Mouse (Mus musculus): ENCODE measurements around the gene Abcb10. TPM values are rescaled to one million over a fixed set of nuclear protein-coding genes. Genes with fewer than 3 reads are reported as not detected.

Gene Abcb10
- total RNA-seq, 2 experiments from 2014 or later: 16.9 to 17.9 TPM

GRCm38 (mm10) chr8:123925671-123926070 is 57.3 kb downstream of the Abcb10 start:
- TF ChIP-seq CTCF (conservative IDR thresholded peaks at IDR 0.05): no peak
- H3K4me3 ChIP-seq: no peak overlapping the region
- no peak overlapping the region for H3K27ac ChIP-seq
- DNase-seq (ENCODE audit: low spot score in 2 of 2): no peak

- peak; percentile 81 to 86 for DNase-seq (ENCODE audit: low spot score in 2 of 2)
- peak; percentile 95 for TF ChIP-seq CTCF (conservative IDR thresholded peaks at IDR 0.05)
- Histone ChIP-seq H3K27ac (no peak overlapping the region), H3K4me3 (no peak overlapping the region)
Observed at GRCm38 (mm10) chr8:123924719-123925118, 58.2 kb downstream of the Abcb10 start.

DNA sequence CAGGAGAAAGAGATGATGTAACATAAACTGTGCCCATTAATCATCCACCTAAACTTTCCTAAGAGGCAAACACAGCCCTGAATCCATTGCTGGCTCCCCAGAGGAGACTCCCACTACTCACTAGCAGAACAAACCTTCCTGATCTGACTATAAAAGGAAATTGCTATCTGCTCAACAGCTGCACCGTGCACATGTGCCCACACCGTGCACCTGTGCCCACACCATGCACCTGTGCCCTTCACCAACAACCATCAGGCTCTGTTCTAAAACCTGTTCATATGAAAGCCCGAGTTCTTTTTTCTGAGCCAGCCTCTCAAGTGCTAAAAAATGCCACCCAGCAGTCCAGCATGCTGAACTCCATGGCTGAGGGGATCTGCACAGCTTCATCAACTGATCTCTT is 68.3 kb downstream of the Abcb10 start:
- no peak for DNase-seq (ENCODE audit: low spot score in 2 of 2)
- no peak overlapping the region for H3K4me3 ChIP-seq
- TF ChIP-seq CTCF (conservative IDR thresholded peaks at IDR 0.05): no peak
- H3K27ac ChIP-seq: no peak overlapping the region

GRCm38 (mm10) chr8:123912265-123912664 is 70.7 kb downstream of the Abcb10 start:
- TF ChIP-seq CTCF (conservative IDR thresholded peaks at IDR 0.05): 0 out of 2 replicates have a peak, but pooled peaks have one; percentile 9
- no peak overlapping the region for H3K4me3 ChIP-seq
- DNase-seq (ENCODE audit: low spot score in 2 of 2): no peak
- H3K27ac ChIP-seq: no peak overlapping the region

- no peak overlapping the region; the same call in 1 of the 2 replicates for H3K27ac ChIP-seq
- no peak for TF ChIP-seq CTCF (conservative IDR thresholded peaks at IDR 0.05)
- no peak for DNase-seq (ENCODE audit: low spot score in 2 of 2)
- no peak overlapping the region for H3K4me3 ChIP-seq
Observed at GRCm38 (mm10) chr8:123907604-123908003, 75.3 kb downstream of the Abcb10 start.

- TF ChIP-seq CTCF (conservative IDR thresholded peaks at IDR 0.05): no peak
- no peak overlapping the region for H3K4me3 ChIP-seq
- H3K27ac ChIP-seq: no peak overlapping the region
- DNase-seq (ENCODE audit: low spot score in 2 of 2): no peak
Observed at GRCm38 (mm10) chr8:123902653-123903052, 80.3 kb downstream of the Abcb10 start.

Small RNA genes lying within 50 kb of the gene (microRNA-seq; reads per million reads assigned to microRNA genes)
- gene Mir1967: 0 reads per million in 2 experiments

Other genes with a start within 250 kb of the Abcb10 start
- 10 to 100 TPM; 41.8 to 48.0 TPM for gene Rab4a, start 177.1 kb downstream of the Abcb10 start, total RNA-seq (2021)
- gene Ccsap, start 122.9 kb downstream of the Abcb10 start, total RNA-seq (2021): 10 to 100 TPM; 62.3 to 62.7 TPM
- 1 to 10 TPM; 6.0 to 6.5 TPM for gene Acta1, start 88.4 kb downstream of the Abcb10 start, total RNA-seq (2021)
- gene Nup133, start 33.9 kb downstream of the Abcb10 start, total RNA-seq (2021): 10 to 100 TPM; 21.0 to 25.7 TPM
- 10 to 100 TPM; 21.1 to 21.9 TPM for gene Taf5l, start 38.3 kb upstream of the Abcb10 start, total RNA-seq (2021)
- gene Urb2, start 38.4 kb upstream of the Abcb10 start, total RNA-seq (2021): 10 to 100 TPM; 11.2 to 12.3 TPM
- 10 to 100 TPM; 34.5 to 44.5 TPM for gene Galnt2, start 248.3 kb upstream of the Abcb10 start, total RNA-seq (2021)

Data from layer of hippocampus, adult 2 months (tissue).